Mouse (Mus musculus) Muller cell, postnatal 12 days (primary cell): Measurements from ENCODE around the gene Exoc4.
A peak's percentile ranks its signal among the peaks of the same experiment; 100 is the strongest.

Experiments
- DNase-seq: peaks from one replicate; pipeline ENCODE4 v3.0.0-alpha.2; 2015; ENCODE audit errors: inconsistent ontology term

Gene Exoc4

GRCm38 (mm10) chr6:33761557-33761956 lies 512.7 kb downstream of the Exoc4 start:
- no peak for DNase-seq

GRCm38 (mm10) chr6:33763245-33763644 lies 514.4 kb downstream of the Exoc4 start:
- no peak for DNase-seq

DNA sequence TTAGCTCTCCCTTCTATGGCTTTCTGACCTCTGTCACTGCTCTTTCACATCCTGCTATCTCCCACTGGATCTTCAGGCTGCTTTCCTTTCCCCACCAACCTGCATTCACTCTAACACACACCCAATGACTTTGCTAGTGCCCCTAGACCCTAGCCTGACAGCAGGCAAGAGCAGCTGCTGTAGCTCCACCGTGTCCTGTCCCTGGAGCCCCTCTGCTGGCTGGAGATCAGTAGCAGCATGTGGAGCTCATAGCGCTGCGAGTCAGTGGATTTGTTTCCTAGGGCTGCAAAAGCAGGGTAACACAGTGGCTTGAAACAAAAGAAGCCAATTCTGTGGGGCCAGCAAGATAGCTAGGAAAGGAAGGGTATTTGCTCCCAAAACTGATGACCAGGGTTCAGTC lies 515.1 kb downstream of the Exoc4 start:
- DNase-seq: no peak

DNA sequence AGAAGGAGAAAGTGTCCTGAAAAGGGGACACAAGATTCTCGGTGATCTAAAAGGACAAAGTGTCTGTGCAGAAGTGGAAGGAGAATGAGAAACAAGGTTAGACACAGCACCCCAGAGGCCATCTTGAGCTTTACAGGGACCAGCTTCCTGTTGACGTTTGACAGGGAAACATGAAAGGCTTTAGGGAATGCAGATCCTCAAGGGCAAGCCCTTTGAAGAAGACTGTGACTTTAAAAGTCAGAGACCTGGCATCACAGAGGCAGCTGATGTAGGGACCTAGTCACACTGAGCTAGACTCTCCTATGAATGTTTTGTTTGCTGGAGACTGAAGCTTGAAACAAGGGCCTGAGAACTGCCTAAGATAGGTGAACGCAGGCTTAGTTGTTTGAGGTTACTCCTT lies 520.4 kb downstream of the Exoc4 start:
- DNase-seq: no peak

DNA sequence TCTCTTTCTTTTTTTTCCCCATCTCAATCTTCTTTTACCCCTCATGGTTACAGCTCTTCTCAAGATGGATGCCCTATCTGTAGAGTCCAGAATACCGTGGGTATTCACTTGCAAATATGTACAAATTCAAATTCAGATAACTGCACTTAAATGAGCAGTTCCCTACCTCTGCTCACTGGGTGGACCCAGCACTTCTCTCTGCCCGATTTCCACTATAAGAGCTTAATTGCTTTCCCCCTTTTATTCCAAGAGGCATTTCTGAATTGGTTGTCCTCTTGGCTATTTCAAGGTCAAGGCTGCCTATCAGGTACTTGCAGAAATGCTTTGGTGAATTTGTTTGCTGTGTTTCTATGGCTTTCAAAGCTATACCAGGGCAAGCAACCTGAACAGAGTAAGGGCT lies 521.1 kb downstream of the Exoc4 start:
- no peak for DNase-seq

DNA sequence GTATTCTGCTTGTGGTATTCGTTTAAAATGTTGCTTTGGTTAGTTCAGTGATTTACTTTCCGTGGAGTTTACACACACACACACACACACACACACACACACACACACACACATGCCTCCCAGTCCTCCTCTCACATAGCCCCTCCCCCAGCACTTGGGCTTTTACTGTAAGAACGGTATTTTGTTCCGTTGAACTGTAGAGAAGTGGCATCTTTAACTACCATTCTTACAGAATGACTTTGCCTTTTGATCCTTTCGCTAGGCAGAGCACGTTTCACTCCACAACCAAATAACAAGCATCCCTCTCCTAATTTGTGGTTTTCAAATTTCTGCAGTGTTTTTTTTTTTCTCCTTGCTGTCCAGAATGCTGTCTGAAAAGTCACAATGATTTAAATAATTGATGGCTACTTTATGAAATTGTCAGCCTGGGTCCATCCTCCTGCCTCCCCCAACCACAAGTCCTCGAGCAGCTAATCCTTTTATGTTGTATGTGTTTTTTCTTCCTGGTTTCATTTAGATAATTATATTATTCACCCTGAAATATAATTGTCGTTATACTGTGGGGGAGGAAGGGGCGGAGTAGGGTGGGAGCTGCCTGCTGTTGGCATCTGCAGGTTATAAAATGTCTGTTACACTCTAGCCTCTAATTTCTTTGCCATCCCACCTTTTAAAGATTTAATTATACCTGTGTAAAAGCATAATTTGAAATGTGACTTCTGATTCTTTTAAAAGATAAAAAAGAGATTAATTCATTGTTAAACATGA lies 523.8 kb downstream of the Exoc4 start:
- DNase-seq: peak; percentile 80

GRCm38 (mm10) chr6:33792604-33793003 lies 543.7 kb downstream of the Exoc4 start:
- DNase-seq: peak; percentile 25

GRCm38 (mm10) chr6:33801254-33801653 lies 552.4 kb downstream of the Exoc4 start:
- DNase-seq: no peak

- DNase-seq: peak; percentile 69
Measured at GRCm38 (mm10) chr6:33803481-33804098, 554.7 kb downstream of the Exoc4 start.

DNA sequence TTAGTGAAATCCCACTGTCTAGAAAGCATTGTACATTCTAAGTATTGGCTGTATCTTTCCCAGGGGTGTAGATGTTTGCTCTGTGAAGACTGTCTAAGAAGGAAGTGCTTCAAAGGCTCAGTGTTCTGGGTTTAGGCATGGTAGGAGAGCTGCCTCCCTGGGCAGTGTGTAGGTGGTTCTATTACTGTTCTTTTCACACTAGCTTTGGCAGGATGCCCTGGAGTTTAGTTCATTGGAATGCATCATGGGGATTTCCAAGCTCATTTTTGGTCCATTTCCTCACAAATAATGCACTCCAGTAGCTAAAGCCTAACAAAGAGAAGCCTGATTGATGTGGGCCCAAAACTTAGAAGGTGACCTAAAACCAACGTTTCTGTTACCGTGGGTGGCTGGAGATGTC lies 555.9 kb downstream of the Exoc4 start:
- DNase-seq: peak; percentile 96

- no peak for DNase-seq
Measured at GRCm38 (mm10) chr6:33806072-33806782, 557.3 kb downstream of the Exoc4 start.

DNA sequence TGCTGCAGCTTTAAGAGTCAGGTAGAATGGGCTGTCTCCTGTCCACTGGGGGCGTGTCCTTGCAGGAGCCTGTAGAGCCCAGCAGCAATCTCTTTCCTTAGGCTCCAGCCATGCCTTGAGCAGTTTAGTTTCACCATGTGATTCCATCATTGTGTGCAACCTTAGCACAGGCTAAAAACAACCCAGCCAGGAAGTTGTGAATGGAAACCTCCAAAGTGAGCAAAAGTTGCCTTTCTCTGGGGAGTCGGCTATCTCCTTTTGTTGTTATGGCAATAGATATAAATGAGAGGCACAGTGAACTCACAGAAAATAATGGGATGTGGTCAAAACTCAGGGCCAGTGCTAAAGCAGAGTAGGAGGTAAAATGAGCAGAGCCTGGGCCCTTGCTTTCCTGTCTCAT lies 565.5 kb downstream of the Exoc4 start:
- DNase-seq: no peak

DNA sequence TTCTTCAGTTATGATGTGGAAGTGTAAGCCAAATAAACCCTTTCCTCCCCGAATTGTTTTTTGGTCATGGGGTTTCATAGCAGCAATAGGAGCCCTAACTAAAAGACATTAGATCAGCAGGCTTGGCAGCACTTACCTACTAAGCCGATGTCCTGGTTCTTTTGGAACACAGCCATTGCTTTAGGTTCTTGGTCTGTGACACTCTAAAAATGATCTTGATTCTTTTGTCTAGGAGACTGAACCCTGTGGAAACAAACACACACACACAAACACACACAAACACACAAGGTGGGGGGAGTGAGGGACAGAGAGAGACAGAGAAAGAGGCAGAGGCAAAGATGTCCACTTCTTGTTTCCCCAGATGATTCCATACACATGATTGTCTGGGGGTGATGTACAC lies 574.3 kb downstream of the Exoc4 start:
- DNase-seq: no peak

GRCm38 (mm10) chr6:33823777-33824302 lies 575.0 kb downstream of the Exoc4 start:
- DNase-seq: peak; percentile 84

DNA sequence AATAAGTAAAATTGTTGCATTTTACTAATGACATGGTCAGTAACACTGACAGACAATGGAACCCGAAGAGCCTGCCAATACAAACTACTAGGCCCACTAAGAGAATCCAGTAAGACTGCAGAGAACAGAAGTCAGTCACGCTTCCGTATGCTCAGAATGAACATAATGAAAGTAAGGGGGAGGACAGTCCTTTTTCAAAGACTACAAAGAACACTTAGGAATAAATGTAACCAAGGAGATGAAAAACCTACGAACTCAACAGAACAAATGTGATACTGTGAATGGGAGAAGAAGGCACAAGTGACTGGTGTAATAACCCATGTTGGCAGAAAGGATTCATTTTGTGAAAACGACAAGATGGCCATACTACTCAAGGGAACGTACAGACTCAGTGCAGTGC lies 579.6 kb downstream of the Exoc4 start:
- no peak for DNase-seq

DNA sequence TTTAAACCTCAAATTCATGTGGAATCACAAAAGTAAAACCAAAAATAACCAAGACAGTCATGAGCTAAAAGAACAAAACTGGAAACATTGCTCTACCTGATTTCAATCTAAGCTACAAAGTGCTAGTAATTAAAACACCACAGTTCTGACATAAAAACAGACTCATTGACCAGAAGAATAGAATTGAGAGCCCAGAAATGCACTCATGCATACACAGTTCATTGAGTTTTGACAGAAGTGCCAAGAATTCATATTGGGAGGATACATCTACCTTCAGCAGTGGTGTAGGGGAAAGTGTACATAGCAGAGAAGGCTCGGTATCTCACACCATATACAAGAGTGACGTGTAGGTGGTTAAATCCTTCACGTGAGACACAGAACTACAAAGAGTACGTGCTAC lies 580.4 kb downstream of the Exoc4 start:
- peak; percentile 58 for DNase-seq

- no peak for DNase-seq
Measured at GRCm38 (mm10) chr6:33831276-33831675, 582.4 kb downstream of the Exoc4 start.

DNA sequence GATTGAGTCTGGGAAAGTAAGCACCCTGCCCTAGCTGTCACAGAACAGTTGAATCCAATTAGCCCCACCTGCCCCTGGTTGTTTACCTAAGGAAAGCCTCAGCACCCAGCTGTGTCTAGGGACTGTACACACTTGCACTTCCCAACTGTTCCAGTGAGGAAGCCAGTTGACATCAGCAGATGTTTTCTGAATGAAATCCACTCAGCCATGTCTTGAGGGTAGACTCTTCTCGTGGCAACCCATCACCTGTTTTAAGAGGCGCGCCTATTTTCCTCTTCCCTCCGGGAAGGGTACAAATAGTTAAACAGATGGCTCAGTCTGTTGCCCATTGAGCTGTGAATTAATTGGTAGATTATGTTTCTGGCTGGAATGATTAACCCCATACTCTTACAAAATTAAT lies 584.1 kb downstream of the Exoc4 start:
- no peak for DNase-seq

DNA sequence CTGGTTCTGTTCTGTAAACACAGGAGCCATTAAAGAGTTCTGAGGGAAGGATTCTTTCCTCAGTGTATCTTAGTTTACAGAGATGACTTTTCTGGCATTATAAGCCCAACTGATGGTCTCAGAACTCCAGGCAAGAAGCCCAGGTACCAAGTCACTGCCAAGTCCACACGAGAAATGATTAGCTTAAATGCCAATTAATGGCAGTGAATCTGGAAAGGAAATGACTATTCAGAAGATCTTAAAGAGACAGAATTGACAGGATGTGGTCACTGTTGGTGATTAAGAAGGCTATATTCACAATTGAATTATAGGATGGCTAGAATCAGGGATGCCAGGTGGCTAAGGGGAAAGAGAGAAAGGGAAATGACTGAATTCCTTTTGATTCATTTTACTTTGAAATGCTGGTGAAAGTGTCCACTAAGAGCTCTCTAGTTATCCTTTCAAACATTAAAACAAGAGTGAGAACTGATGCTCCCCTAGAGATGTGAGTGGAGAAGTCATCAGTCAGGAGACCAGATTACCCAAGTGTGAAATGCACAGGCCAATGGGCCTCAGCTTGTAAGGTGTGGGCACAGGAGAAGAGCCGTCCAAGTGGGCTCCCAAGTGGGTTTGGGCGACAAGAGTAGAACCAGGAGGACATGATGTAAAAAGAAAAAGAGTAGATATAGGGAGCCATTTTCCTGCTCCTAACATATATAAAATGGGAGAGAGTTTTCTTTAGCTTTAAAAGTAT lies 587.3 kb downstream of the Exoc4 start:
- DNase-seq: peak; percentile 56

GRCm38 (mm10) chr6:33842901-33843300 lies 594.0 kb downstream of the Exoc4 start:
- DNase-seq: peak; percentile 32

DNA sequence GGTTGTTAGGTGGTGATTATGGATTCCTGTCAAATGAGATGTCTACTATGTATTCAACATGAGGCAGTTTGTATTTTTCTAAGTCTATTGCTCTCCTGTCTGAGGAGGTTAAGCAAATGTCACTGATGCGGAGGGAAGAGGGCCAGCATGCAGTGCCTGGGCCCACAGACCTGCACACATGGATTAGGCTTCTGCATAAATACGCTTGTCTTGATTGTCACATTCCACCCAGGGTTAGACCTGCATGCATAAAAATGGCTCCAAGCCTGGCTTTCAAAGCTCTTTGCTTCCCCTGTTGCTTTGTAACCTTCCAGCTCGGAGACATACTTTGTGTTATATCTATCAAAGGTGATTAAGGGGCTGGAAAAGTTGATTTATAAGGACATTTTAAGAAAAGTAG lies 610.2 kb downstream of the Exoc4 start:
- DNase-seq: no peak

DNA sequence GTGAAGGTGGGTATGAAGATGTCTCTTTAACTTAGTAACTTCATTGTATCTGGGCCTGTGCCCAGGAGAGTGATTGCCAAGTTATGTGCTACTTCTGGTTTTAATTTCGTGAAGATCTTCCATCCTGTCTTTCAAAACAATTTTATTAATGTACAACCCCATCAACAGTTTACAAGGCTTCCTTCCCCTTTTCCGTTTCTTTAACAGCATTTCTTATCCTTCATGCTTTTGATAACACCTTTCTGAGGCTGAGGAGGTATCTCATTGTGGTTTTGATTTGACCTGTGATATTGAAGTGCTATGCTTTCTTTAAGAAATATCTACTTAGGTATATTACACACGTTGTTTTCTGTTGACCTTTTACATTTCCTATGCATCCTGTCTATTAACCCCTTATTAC lies 616.9 kb downstream of the Exoc4 start:
- no peak for DNase-seq
